Mouse (Mus musculus) heart, postnatal 0 days (tissue): ENCODE results near the gene Cdh6.

ENCODE experiments used
- CTCF ChIP-seq: IDR thresholded peaks from 2 replicates; pipeline ENCODE4 v1.5.1; 2016; ENCODE audit warnings: antibody characterized with exemption, control low read depth, low read depth
- EP300 ChIP-seq: IDR thresholded peaks from 2 replicates; pipeline ENCODE4 v1.6.1; 2016; ENCODE audit warnings: antibody characterized with exemption, low read depth

GRCm38 (mm10) chr15:13155418-13155817 lies 18.1 kb downstream of the Cdh6 start:
- TF ChIP-seq CTCF = no peak
- no peak for TF ChIP-seq EP300
